Mouse (Mus musculus) bone marrow macrophage, adult 2 months (primary cell): ENCODE measurements at regions not wholly inside any gene's neighbourhood (a gene's known extent, or its start where the extent isn't known, plus 50 kb on each side); places are given as distances from the start of the nearest gene placed in this dataset.

ENCODE experiments used
- CTCF ChIP-seq: IDR thresholded peaks from 2 replicates; pipeline ENCODE4 v1.5.1; 2012; ENCODE audit warnings: low read depth, mild to moderate bottlenecking, low read length, moderate library complexity
- POLR2A ChIP-seq: IDR thresholded peaks from 2 replicates; pipeline ENCODE4 v1.6.1; 2012; ENCODE audit warnings: mild to moderate bottlenecking, low read depth, low read length, borderline replicate concordance

DNA sequence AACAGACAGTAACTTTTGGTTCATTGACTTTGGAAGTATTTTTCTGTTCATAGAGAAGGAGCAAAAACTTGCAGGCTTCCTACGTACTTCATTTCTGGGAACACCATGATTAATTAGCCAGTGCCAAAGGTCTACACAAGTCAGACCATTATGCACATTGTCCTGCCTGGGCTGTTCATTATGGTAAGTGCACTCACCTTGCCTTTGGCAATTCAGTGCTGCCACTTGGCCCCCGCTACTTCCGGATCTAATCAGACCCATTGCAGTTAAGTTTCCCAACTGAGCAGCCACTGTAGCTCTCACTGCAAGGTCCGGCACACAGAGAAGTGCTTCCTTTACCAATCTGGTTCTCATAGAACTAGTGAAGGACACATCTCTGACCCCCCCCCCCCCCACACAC is 215.8 kb upstream of the Tank start:
- TF ChIP-seq POLR2A = no peak
- no peak for TF ChIP-seq CTCF
